ENCODE assay signal across 18 mouse cellular contexts in genomic region chr4:132065578-132065977, GRCm38 (mm10). TPM values are rescaled to one million over a fixed set of nuclear protein-coding genes. Genes with fewer than 3 reads are reported as not detected.
DNase-seq lines count a peak whose midpoint lies in the region; ATAC-seq and TF ChIP-seq lines count a peak whose summit lies in the region.
"Had no signal": no experiment of that assay in that cellular context is flagged by ENCODE, and none has a peak within 500 bp of the region (broad histone marks: within the 10 kb centered on the region; RNA-seq: fewer than 3 reads in every experiment).

No protein-coding gene starts in this region.

- intact Hi-C loops in heart, postnatal 36 days (cut with DNase I): loop anchor here (2.0 kb wide), 1 partner anchor 15 kb away; no protein-coding TSS in a partner anchor

- H3K27ac ChIP-seq in forebrain, embryonic 10.5 days: 0 out of 2 replicates have a peak overlapping the region, but pooled peaks have one; percentile 9
- no peak overlapping the region for H3K27ac ChIP-seq in forebrain, embryonic 11.5 days (ENCODE audit: low read depth, low read length)
- H3K27ac ChIP-seq in heart, postnatal 0 days (ENCODE audit: low read depth): peak overlapping the region; percentile 30
- H3K27ac ChIP-seq in liver, postnatal 0 days (ENCODE audit: low read depth): peak overlapping the region; percentile 90
- H3K27ac ChIP-seq: forebrain, embryonic 12.5 days; limb, embryonic 13.5 days; midbrain, embryonic 10.5 days; neural tube, embryonic 15.5 days had no signal

- ATAC-seq in forebrain, embryonic 11.5 days (replicated peaks; ENCODE audit: low FRiP score): no peak
- ATAC-seq in heart, postnatal 0 days (ENCODE audit: insufficient read depth, low read depth): peak; percentile 13; the same call in 1 of the 2 replicates
- peak; percentile 59 for ATAC-seq in common myeloid progenitor, adult 5-6 weeks (replicated peaks; ENCODE audit: low read depth, poor library complexity, severe bottlenecking)
- ATAC-seq in liver, postnatal 0 days: peak; percentile 16
- ATAC-seq: activated CD4-positive, CD25-positive, alpha-beta regulatory T cell, adult 4 months had no signal

- no peak for TF ChIP-seq CTCF in heart, postnatal 0 days (IDR thresholded peaks at IDR 0.05; ENCODE audit: low read depth)
- TF ChIP-seq CTCF in liver, postnatal 0 days (IDR thresholded peaks at IDR 0.05; ENCODE audit: low read depth): no peak

- peaks cover 26% of the 10 kb centered on the region for H3K4me1 ChIP-seq in forebrain, embryonic 10.5 days
- no peaks in the 10 kb centered on the region for H3K4me1 ChIP-seq in forebrain, embryonic 11.5 days (replicated peaks; ENCODE audit: control insufficient read depth, insufficient read depth, low read length)
- H3K4me1 ChIP-seq in heart, postnatal 0 days (ENCODE audit: control insufficient read depth, insufficient read depth): peaks cover 27% of the 10 kb centered on the region
- H3K4me1 ChIP-seq in liver, postnatal 0 days (ENCODE audit: insufficient read depth): peaks cover 80% of the 10 kb centered on the region

- TF ChIP-seq EP300 in heart, postnatal 0 days (IDR thresholded peaks at IDR 0.05; ENCODE audit: low read depth): no peak
- no peak for TF ChIP-seq EP300 in liver, postnatal 0 days (IDR thresholded peaks at IDR 0.05; ENCODE audit: low read depth)

- 83% methylated on average over 3 of the region's 3 CpGs for WGBS in forebrain, embryonic 10.5 days
- WGBS in forebrain, embryonic 11.5 days: 83% methylated on average over 3 of the region's 3 CpGs
- WGBS in heart, postnatal 0 days: 42% methylated on average over 3 of the region's 3 CpGs
- WGBS in liver, postnatal 0 days (ENCODE audit: insufficient replicate concordance): 22% methylated on average over 3 of the region's 3 CpGs

- DNase-seq in forebrain, embryonic 10.5 days (ENCODE audit: extremely low spot score, low spot score): no peak
- DNase-seq in forebrain, embryonic 11.5 days (ENCODE audit: low spot score): no peak
- DNase-seq in heart, postnatal 0 days (ENCODE audit: low spot score): no peak
- DNase-seq in heart, postnatal 36 days: no peak
- no peak for DNase-seq in liver, postnatal 0 days
- no peak for DNase-seq in right cerebral cortex, postnatal 14 days
- DNase-seq in urinary bladder, postnatal 36 days (ENCODE audit: low spot score in 2 of 2): no peak
- DNase-seq: layer of hippocampus, adult 9-11 months; retina, postnatal 1 day; thymus, postnatal 36 days had no signal

- H3K4me2 ChIP-seq in forebrain, embryonic 11.5 days (ENCODE audit: low read depth, low read length, severe bottlenecking): no peak overlapping the region
- H3K4me2 ChIP-seq in heart, postnatal 0 days (ENCODE audit: low read depth, low read length): peak overlapping the region; percentile 11; the same call in 1 of the 2 replicates
- H3K4me2 ChIP-seq in liver, postnatal 0 days (ENCODE audit: low read depth, low read length): peak overlapping the region; percentile 85
- H3K4me2 ChIP-seq: forebrain, embryonic 12.5 days; limb, embryonic 13.5 days; neural tube, embryonic 15.5 days had no signal

- H3K9ac ChIP-seq in forebrain, embryonic 11.5 days (ENCODE audit: low read length): no peak overlapping the region
- 0 out of 2 replicates have a peak overlapping the region, but pooled peaks have one; percentile 8 for H3K9ac ChIP-seq in heart, postnatal 0 days (replicated peaks; ENCODE audit: low read depth, low read length)
- peak overlapping the region; percentile 56 for H3K9ac ChIP-seq in liver, postnatal 0 days (replicated peaks)
- H3K9ac ChIP-seq: forebrain, embryonic 12.5 days; limb, embryonic 13.5 days; neural tube, embryonic 15.5 days had no signal

- H3K27me3 ChIP-seq in forebrain, embryonic 10.5 days (ENCODE audit: poor library complexity, severe bottlenecking): peaks cover 5% of the 10 kb centered on the region; the same call in 1 of the 2 replicates
- H3K27me3 ChIP-seq in forebrain, embryonic 11.5 days (ENCODE audit: control insufficient read depth, insufficient read depth, low read length): no peaks in the 10 kb centered on the region
- H3K27me3 ChIP-seq in heart, postnatal 0 days (ENCODE audit: control insufficient read depth, insufficient read depth, low read length): no peaks in the 10 kb centered on the region
- H3K27me3 ChIP-seq in liver, postnatal 0 days (ENCODE audit: insufficient read depth, low read length): no peaks in the 10 kb centered on the region
- H3K27me3 ChIP-seq: limb, embryonic 13.5 days; neural tube, embryonic 15.5 days had no signal

- H3K9me3 ChIP-seq in forebrain, embryonic 10.5 days: no peaks in the 10 kb centered on the region
- no peaks in the 10 kb centered on the region for H3K9me3 ChIP-seq in forebrain, embryonic 11.5 days (ENCODE audit: control insufficient read depth, low read length)
- H3K9me3 ChIP-seq in heart, postnatal 0 days (replicated peaks; ENCODE audit: control insufficient read depth, low read length): no peaks in the 10 kb centered on the region
- H3K9me3 ChIP-seq in liver, postnatal 0 days (ENCODE audit: low read length): no peaks in the 10 kb centered on the region
- H3K9me3 ChIP-seq: forebrain, embryonic 12.5 days; limb, embryonic 13.5 days; midbrain, embryonic 10.5 days; neural tube, embryonic 15.5 days had no signal

- H3K4me3 ChIP-seq in forebrain, embryonic 10.5 days: no peak overlapping the region
- H3K4me3 ChIP-seq in forebrain, embryonic 11.5 days (ENCODE audit: low read depth, low read length): no peak overlapping the region
- no peak overlapping the region for H3K4me3 ChIP-seq in heart, postnatal 0 days (ENCODE audit: low read depth, low read length)
- H3K4me3 ChIP-seq in liver, postnatal 0 days (ENCODE audit: low read depth, low read length): peak overlapping the region; percentile 15; the same call in 1 of the 2 replicates
- H3K4me3 ChIP-seq: forebrain, embryonic 12.5 days; limb, embryonic 13.5 days; midbrain, embryonic 10.5 days; neural tube, embryonic 15.5 days had no signal

- no peaks in the 10 kb centered on the region for H3K36me3 ChIP-seq in forebrain, embryonic 10.5 days (replicated peaks)
- H3K36me3 ChIP-seq in forebrain, embryonic 11.5 days (ENCODE audit: control insufficient read depth, insufficient read depth, low read length): no peaks in the 10 kb centered on the region
- H3K36me3 ChIP-seq in heart, postnatal 0 days (replicated peaks; ENCODE audit: control insufficient read depth, insufficient read depth, low read length): no peaks in the 10 kb centered on the region
- peaks cover 68% of the 10 kb centered on the region for H3K36me3 ChIP-seq in liver, postnatal 0 days (replicated peaks; ENCODE audit: insufficient read depth, low read length)
- H3K36me3 ChIP-seq: forebrain, embryonic 12.5 days; limb, embryonic 13.5 days; midbrain, embryonic 10.5 days; neural tube, embryonic 15.5 days had no signal

RNA-seq across cellular contexts. Expression of gene Gm10300, which starts 8.9 kb away (rescaled TPM):
- polyA plus RNA-seq in forebrain, embryonic 10.5 days (2016; fragmentation: Nextera tagmentation; extraction: Ambion mirVana): not detected in 2 replicates
- not detected in 2 replicates for polyA plus RNA-seq in forebrain, embryonic 11.5 days (2014; fragmentation: Nextera tagmentation; extraction: Ambion mirVana)
- 1.7 TPM in 1 of 2 replicates, not detected in the other for total RNA-seq in heart, postnatal 0 days (2014; rRNA removed; ENCODE audit: low replicate concordance)
- polyA plus RNA-seq in heart, postnatal 0 days (2015; fragmentation: Nextera tagmentation; extraction: Ambion mirVana): 0.18 TPM in 2 replicates
- total RNA-seq in heart, postnatal 36 days (2021): under 1 TPM in 1 of 2 experiments, not detected in 1; 0.11 TPM
- 0.14 and 1.0 TPM in 2 replicates for total RNA-seq in common myeloid progenitor, adult 5-6 weeks (2017)
- polyA plus RNA-seq in liver, postnatal 0 days (2015; fragmentation: Nextera tagmentation; extraction: Ambion mirVana): 0.18 and 0.28 TPM in 2 replicates
- polyA plus RNA-seq: activated CD4-positive, CD25-positive, alpha-beta regulatory T cell, adult 4 months; embryonic facial prominence, embryonic 11.5 days; intestine, embryonic 14.5 days; limb, embryonic 13.5 days; midbrain, embryonic 10.5 days; neural tube, embryonic 15.5 days had no signal

RNA-seq across cellular contexts. Expression of gene Epb41, which starts 9.5 kb away (rescaled TPM):
- polyA plus RNA-seq in forebrain, embryonic 10.5 days (2016; fragmentation: Nextera tagmentation; extraction: Ambion mirVana): 115 and 123 TPM in 2 replicates
- polyA plus RNA-seq in forebrain, embryonic 11.5 days (2014; fragmentation: Nextera tagmentation; extraction: Ambion mirVana): 135 and 145 TPM in 2 replicates
- total RNA-seq in heart, postnatal 0 days (2014; rRNA removed; ENCODE audit: low replicate concordance): 47.3 and 52.8 TPM in 2 replicates
- 21.2 and 26.6 TPM in 2 replicates for polyA plus RNA-seq in heart, postnatal 0 days (2015; fragmentation: Nextera tagmentation; extraction: Ambion mirVana)
- total RNA-seq in heart, postnatal 36 days (2021): 100 to 1,000 TPM; 144 to 148 TPM
- 89.1 and 138 TPM in 2 replicates for total RNA-seq in common myeloid progenitor, adult 5-6 weeks (2017)
- polyA plus RNA-seq in liver, postnatal 0 days (2015; fragmentation: Nextera tagmentation; extraction: Ambion mirVana): 65.7 and 75.1 TPM in 2 replicates
